ENCODE assay signal across 15 mouse cellular contexts in genomic region chr17:58773595-58773994, GRCm38 (mm10).
"Had no signal": no experiment of that assay in that cellular context is flagged by ENCODE, and none has a peak within 500 bp of the region (broad histone marks: within the 10 kb centered on the region; RNA-seq: fewer than 3 reads in every experiment).

No protein-coding gene starts in this region.

- H3K27me3 ChIP-seq: limb, embryonic 12.5 days; liver, embryonic 13.5 days; lung, embryonic 15.5 days; megakaryocyte, embryonic 14.5 days; midbrain, embryonic 12.5 days; neural tube, embryonic 13.5 days had no signal

- H3K4me1 ChIP-seq: limb, embryonic 12.5 days; liver, embryonic 13.5 days; lung, embryonic 15.5 days; megakaryocyte, embryonic 14.5 days; midbrain, embryonic 12.5 days; neural tube, embryonic 13.5 days had no signal

- H3K27ac ChIP-seq: layer of hippocampus, adult 2 months; limb, embryonic 12.5 days; liver, embryonic 13.5 days; lung, embryonic 15.5 days; macrophage; midbrain, embryonic 12.5 days; neural tube, embryonic 13.5 days; stomach, postnatal 0 days had no signal

- H3K4me3 ChIP-seq: layer of hippocampus, adult 2 months; limb, embryonic 12.5 days; liver, embryonic 13.5 days; lung, embryonic 15.5 days; megakaryocyte, embryonic 14.5 days; midbrain, embryonic 12.5 days; neural tube, embryonic 13.5 days had no signal

- H3K9me3 ChIP-seq: limb, embryonic 12.5 days; liver, embryonic 13.5 days; lung, embryonic 15.5 days; megakaryocyte, embryonic 14.5 days; midbrain, embryonic 12.5 days; neural tube, embryonic 13.5 days had no signal

- H3K4me2 ChIP-seq: limb, embryonic 12.5 days; liver, embryonic 13.5 days; lung, embryonic 15.5 days; midbrain, embryonic 12.5 days; neural tube, embryonic 13.5 days had no signal

- ATAC-seq: liver, postnatal 0 days; midbrain, embryonic 16.5 days had no signal

- DNase-seq: liver; liver, embryonic 13.5 days; liver, postnatal 0 days; lung, postnatal 14 days; right cerebral cortex, postnatal 14 days; thymus, postnatal 4 days had no signal

- H3K36me3 ChIP-seq: limb, embryonic 12.5 days; liver, embryonic 13.5 days; lung, embryonic 15.5 days; midbrain, embryonic 12.5 days; neural tube, embryonic 13.5 days had no signal

- H3K9ac ChIP-seq: limb, embryonic 12.5 days; liver, embryonic 13.5 days; liver, postnatal 0 days; lung, embryonic 15.5 days; midbrain, embryonic 12.5 days; neural tube, embryonic 13.5 days had no signal
